Mouse (Mus musculus): Measurements from ENCODE around the gene Jtb.

Jtb gene

GRCm38 (mm10) chr3:90263121-90263771 is 31.8 kb downstream of the Jtb start:
- DNase-seq (ENCODE audit: low spot score), result no peak

DNA sequence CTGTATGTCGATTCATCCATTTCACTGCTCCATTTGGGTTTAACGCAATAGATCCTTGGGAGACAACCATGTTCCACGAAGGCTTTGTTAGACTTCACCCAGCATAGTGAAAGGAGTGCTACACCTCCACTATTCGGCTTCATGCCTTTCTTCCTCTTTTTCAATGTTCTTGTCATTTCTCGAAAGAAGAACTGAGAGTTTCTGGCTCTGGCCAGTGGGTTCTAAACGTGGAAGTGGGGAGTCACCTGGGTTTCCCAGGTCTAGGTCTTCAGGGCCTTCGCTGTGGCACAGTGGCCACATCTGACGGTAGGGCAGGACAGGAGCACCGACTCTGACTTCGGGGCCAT is 33.3 kb downstream of the Jtb start:
- no peak for DNase-seq (ENCODE audit: low spot score)

GRCm38 (mm10) chr3:90265034-90265931 is 33.9 kb downstream of the Jtb start, which contains the start of gene Dennd4b:
Gene Dennd4b (plus strand): TSS chr3:90265185.
- peak; percentile 97 for DNase-seq (ENCODE audit: low spot score)

DNA sequence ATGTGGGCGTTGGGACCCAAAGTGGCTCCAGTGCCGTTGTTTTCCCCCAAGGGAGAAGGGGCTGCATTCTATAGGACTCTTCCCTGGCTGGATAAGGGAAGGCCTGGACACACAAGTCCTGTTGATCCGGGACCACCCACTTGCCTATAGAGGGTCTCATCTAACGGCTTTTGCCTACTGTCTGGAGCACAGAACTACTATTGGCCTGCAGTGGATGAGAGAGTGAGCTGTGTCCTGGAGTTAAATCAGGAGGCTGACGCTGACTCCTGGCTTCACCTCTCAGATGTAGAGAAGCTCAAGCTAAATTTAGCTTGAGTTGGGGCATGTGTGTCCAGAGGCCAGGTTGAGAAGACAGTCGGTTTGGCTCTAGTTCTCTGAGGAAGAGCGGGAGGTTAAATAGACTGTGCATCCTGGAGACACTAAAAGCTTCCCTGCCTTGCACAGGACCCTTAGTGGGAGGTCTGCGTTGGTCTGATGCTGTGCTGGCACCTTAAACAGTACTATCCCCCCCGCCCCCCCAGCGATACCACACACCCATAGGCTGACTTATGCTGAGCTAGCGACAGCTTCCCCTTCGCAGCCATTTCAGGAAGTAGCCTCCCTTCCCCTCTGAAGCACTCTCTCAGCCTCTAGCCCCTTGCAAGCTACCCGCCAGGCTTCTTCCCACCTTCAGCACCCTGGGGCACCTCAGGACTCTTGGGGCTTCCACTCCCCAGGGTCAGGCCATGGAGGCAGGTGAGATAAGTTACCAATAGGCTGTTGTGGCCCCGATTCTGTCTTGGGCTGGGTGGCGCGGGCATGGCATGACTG is 34.7 kb downstream of the Jtb start:
- no peak for DNase-seq (ENCODE audit: low spot score)

GRCm38 (mm10) chr3:90266901-90267775 is 35.7 kb downstream of the Jtb start:
- DNase-seq (ENCODE audit: low spot score), result no peak

GRCm38 (mm10) chr3:90268190-90268589 is 36.8 kb downstream of the Jtb start:
- DNase-seq (ENCODE audit: low spot score), result no peak

DNA sequence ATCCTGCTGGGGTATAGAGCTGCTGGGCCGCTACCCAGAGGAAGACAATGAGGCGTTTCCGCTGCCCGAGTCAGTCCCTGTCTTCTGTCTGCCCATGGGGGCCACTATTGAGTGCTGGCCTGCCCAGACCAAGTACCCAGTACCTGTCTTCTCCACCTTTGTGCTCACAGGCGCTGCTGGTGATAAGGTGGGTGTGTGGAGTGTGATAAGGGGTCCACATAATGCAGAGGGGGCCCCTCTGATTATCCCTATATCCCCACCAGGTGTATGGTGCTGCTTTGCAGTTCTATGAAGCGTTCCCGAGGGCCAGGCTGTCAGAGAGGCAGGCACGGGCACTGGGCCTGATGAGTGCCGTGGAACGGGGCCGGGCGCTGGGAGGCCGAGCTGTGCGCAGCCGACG is 37.6 kb downstream of the Jtb start:
- DNase-seq (ENCODE audit: low spot score), result no peak

DNA sequence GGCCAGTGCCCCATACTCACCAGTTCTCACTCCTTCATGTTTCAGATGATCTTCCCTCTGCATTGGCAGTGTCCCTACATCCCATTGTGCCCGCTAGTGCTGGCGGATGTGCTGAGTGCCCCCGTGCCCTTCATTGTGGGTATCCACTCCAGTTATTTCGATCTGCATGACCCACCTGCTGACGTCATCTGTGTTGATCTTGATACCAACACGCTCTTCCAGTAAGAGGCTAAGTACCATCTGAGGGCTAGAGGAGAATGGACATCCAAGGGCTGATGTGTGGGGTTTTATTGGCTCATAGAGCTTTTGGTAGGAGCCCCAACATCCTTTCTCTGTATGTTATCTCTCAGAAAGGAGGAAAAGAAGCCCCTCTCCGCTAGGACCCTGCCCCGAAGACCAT is 39.4 kb downstream of the Jtb start:
- no peak for DNase-seq (ENCODE audit: low spot score)

- DNase-seq (ENCODE audit: low spot score), result no peak
Observed at GRCm38 (mm10) chr3:90272170-90272569, 40.8 kb downstream of the Jtb start.

- DNase-seq (ENCODE audit: low spot score), result no peak
Observed at GRCm38 (mm10) chr3:90273855-90274254, 42.5 kb downstream of the Jtb start.

- no peak for DNase-seq (ENCODE audit: low spot score)
Observed at GRCm38 (mm10) chr3:90275286-90275685, 43.9 kb downstream of the Jtb start.

DNA sequence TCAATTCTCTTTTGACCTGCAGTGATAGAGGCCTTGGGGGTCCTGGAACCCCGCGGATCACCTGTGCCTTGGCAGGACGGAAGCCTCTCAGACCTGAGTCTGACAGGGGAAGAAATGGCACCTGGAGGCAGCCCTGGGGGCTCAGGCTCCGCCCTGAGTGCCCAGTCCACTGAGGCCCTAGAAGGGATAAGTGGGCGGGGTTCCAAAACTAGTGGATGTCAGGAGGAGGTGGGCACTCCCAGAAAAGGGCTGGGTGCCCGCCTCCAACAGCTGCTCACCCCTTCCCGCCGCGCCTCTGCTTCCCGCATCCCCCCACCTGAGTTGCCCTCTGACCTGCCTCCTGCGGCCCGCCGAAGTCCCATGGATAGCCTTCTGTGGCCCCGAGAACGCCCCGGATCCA is 45.5 kb downstream of the Jtb start:
- DNase-seq (ENCODE audit: low spot score), result no peak

GRCm38 (mm10) chr3:90277793-90278192 is 46.4 kb downstream of the Jtb start:
- DNase-seq (ENCODE audit: low spot score), result no peak

DNA sequence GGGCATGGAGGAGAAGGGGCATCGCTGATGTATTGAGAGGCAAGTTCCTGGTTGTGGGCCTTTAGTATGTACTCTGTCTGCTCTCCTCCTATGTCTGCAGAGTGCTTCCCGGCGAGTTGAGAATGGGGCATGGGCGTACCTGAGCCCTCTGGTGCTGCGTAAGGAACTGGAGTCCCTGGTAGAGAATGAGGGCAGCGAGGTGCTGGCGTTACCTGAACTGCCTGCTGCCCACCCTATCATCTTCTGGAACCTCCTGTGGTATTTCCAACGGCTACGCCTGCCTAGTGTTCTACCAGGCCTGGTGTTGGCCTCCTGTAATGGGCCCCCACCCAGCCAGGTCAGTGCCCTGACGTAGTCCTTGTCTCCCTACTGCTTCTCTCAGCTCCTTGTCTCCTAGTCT is 46.8 kb downstream of the Jtb start:
- no peak for DNase-seq (ENCODE audit: low spot score)

DNA sequence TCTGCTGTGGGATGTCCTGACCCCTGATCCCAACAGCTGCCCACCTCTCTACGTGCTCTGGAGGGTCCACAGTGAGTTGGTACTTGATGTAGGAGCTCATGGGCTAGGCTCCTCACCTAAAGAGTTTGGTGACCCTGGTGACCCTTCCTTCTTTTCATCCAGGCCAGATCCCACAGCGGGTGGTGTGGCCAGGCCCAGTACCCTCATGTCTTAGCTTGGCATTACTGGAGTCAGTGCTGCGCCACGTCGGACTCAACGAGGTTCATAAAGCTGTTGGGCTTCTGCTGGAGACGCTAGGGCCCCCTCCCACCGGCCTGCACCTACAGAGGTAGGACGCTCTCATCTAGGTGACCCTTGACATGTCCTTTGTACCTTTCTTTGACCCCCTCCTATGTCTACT is 47.8 kb downstream of the Jtb start:
- DNase-seq (ENCODE audit: low spot score), result no peak

GRCm38 (mm10) chr3:90279743-90280142 is 48.3 kb downstream of the Jtb start:
- DNase-seq (ENCODE audit: low spot score), result no peak

DNA sequence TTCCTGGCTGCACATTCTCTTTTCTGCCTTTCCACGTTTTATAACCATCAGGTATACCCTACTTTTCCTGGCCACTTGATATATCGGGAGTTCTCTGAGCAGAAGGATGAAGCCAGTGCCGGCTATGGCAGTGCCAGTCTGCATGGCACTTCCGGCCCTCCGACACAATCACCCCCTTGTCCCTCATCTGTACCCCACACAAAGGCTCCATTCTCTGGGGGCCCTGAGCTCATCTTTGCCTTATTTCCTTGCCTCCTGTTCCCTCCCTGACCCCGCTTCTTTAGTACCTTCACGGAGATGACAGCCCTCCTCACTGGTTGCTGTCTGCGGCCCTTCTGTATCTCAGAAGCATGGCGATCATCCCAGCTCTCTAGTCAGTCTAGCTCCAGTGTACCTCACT is 49.3 kb downstream of the Jtb start:
- DNase-seq (ENCODE audit: low spot score), result no peak

DNA sequence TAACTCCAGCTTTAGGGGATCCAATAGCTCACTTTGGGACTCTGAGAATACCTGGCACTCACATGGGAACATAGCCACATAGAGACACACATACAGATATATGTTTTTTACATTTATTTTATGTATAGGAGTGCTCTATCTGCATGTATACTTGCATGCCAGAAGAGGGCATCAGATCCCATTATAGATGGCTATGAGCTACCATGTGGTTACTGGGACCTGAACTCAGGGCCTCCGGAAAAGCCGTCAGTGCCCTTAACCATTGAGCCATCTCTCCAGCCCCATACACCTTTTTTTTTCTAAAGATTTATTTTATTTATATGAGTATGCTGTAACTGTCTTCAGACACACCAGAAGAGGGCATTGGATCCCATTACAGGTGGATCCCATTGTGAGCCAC is 52.8 kb downstream of the Jtb start:
- no peak for DNase-seq (ENCODE audit: low spot score)

Data from testis, postnatal 10 days (tissue).